Mouse (Mus musculus): ENCODE results near the gene 6430571L13Rik. TPM values are rescaled to one million over a fixed set of nuclear protein-coding genes. Genes with fewer than 3 reads are reported as not detected.

Gene 6430571L13Rik
- polyA plus RNA-seq, 1 experiment from 2014 or later = 0.82 TPM

GRCm38 (mm10) chr9:107396397-107396796 lies 56.0 kb downstream of the 6430571L13Rik start:
- WGBS = 36% methylated on average over 4 of the region's 4 CpGs
- Histone ChIP-seq H3K9me3 (ENCODE audit: low read length) (no peaks in the 10 kb centered on the region), H3K36me3 (ENCODE audit: insufficient read depth, low read length) (no peaks in the 10 kb centered on the region), H3K9ac (replicated peaks; ENCODE audit: low read length) (no peak overlapping the region), H3K4me1 (ENCODE audit: insufficient read depth, low read length) (peaks cover 8% of the 10 kb centered on the region), H3K27ac (ENCODE audit: low read length) (no peak overlapping the region), H3K27me3 (ENCODE audit: insufficient read depth, low read length) (peaks cover 49% of the 10 kb centered on the region), H3K4me3 (ENCODE audit: low read length) (no peak overlapping the region), H3K4me2 (replicated peaks; ENCODE audit: low read depth, low read length) (no peak overlapping the region)
- no peak for ATAC-seq (ENCODE audit: low FRiP score, low TSS enrichment)

- Histone ChIP-seq H3K36me3 (ENCODE audit: insufficient read depth, low read length) (no peaks in the 10 kb centered on the region), H3K9me3 (ENCODE audit: low read length) (no peaks in the 10 kb centered on the region), H3K27ac (ENCODE audit: low read length) (no peak overlapping the region), H3K4me1 (ENCODE audit: insufficient read depth, low read length) (peaks cover 8% of the 10 kb centered on the region), H3K4me2 (replicated peaks; ENCODE audit: low read depth, low read length) (peak overlapping the region; percentile 99), H3K27me3 (ENCODE audit: insufficient read depth, low read length) (peaks cover 73% of the 10 kb centered on the region), H3K4me3 (ENCODE audit: low read length) (no peak overlapping the region), H3K9ac (replicated peaks; ENCODE audit: low read length) (no peak overlapping the region)
- no peak for ATAC-seq (ENCODE audit: low FRiP score, low TSS enrichment)
- 19% methylated on average over 11 of the region's 11 CpGs for WGBS
Measured at GRCm38 (mm10) chr9:107398968-107399367, 58.6 kb downstream of the 6430571L13Rik start.

GRCm38 (mm10) chr9:107399491-107399971 lies 59.1 kb downstream of the 6430571L13Rik start, which contains the start of gene Cacna2d2:
Gene Cacna2d2 (plus strand): TSS chr9:107399612.
- WGBS = under 1% methylated on average over 14 of the region's 54 CpGs
- Histone ChIP-seq H3K4me2 (replicated peaks; ENCODE audit: low read depth, low read length) (peak within 1 kb of the TSS; percentile 99), H3K27ac (ENCODE audit: low read length) (no peak within 1 kb of the TSS), H3K36me3 (ENCODE audit: insufficient read depth, low read length) (no peaks in the 10 kb centered on the region), H3K4me3 (ENCODE audit: low read length) (peak within 1 kb of the TSS; percentile 61), H3K9ac (replicated peaks; ENCODE audit: low read length) (peak within 1 kb of the TSS; percentile 64), H3K4me1 (ENCODE audit: insufficient read depth, low read length) (peaks cover 8% of the 10 kb centered on the region), H3K27me3 (ENCODE audit: insufficient read depth, low read length) (peaks cover 73% of the 10 kb centered on the region), H3K9me3 (ENCODE audit: low read length) (no peaks in the 10 kb centered on the region)
- ATAC-seq (ENCODE audit: low FRiP score, low TSS enrichment) = peak; percentile 80

- peaks cover 73% of the 10 kb centered on the region for H3K27me3 ChIP-seq (ENCODE audit: insufficient read depth, low read length)
- no peaks in the 10 kb centered on the region for H3K36me3 ChIP-seq (ENCODE audit: insufficient read depth, low read length)
- no peaks in the 10 kb centered on the region for H3K9me3 ChIP-seq (ENCODE audit: low read length)
- no peak overlapping the region for H3K27ac ChIP-seq (ENCODE audit: low read length)
- peak; percentile 40; the same call in 1 of the 2 replicates for ATAC-seq (ENCODE audit: low FRiP score, low TSS enrichment)
- peak overlapping the region; percentile 64 for H3K9ac ChIP-seq (replicated peaks; ENCODE audit: low read length)
- H3K4me2 ChIP-seq (replicated peaks; ENCODE audit: low read depth, low read length) = peak overlapping the region; percentile 99
- peaks cover 8% of the 10 kb centered on the region for H3K4me1 ChIP-seq (ENCODE audit: insufficient read depth, low read length)
- H3K4me3 ChIP-seq (ENCODE audit: low read length) = peak overlapping the region; percentile 61
- under 1% methylated on average over 18 of the region's 45 CpGs for WGBS
Measured at GRCm38 (mm10) chr9:107400060-107400511, 59.7 kb downstream of the 6430571L13Rik start.

- Histone ChIP-seq H3K27ac (ENCODE audit: low read length) (no peak overlapping the region), H3K4me2 (replicated peaks; ENCODE audit: low read depth, low read length) (peak overlapping the region; percentile 99), H3K4me1 (ENCODE audit: insufficient read depth, low read length) (peaks cover 8% of the 10 kb centered on the region), H3K4me3 (ENCODE audit: low read length) (peak overlapping the region; percentile 61), H3K36me3 (ENCODE audit: insufficient read depth, low read length) (no peaks in the 10 kb centered on the region), H3K9ac (replicated peaks; ENCODE audit: low read length) (no peak overlapping the region), H3K9me3 (ENCODE audit: low read length) (no peaks in the 10 kb centered on the region), H3K27me3 (ENCODE audit: insufficient read depth, low read length) (peaks cover 73% of the 10 kb centered on the region)
- WGBS = 14% methylated on average over 13 of the region's 13 CpGs
- ATAC-seq (ENCODE audit: low FRiP score, low TSS enrichment) = no peak
Measured at GRCm38 (mm10) chr9:107400666-107401285, 60.4 kb downstream of the 6430571L13Rik start.

Other genes starting within 250 kb of the 6430571L13Rik start
- 0.17 and 0.69 TPM in 2 replicates for gene Dock3, start 108.7 kb upstream of the 6430571L13Rik start, polyA plus RNA-seq (2015; fragmentation: Nextera tagmentation; extraction: Ambion mirVana)
- gene Mapkapk3, start 50.7 kb upstream of the 6430571L13Rik start, polyA plus RNA-seq (2015; fragmentation: Nextera tagmentation; extraction: Ambion mirVana) = 9.4 and 11.3 TPM in 2 replicates
- 19.5 and 19.9 TPM in 2 replicates for gene Cish, start 44.6 kb upstream of the 6430571L13Rik start, polyA plus RNA-seq (2015; fragmentation: Nextera tagmentation; extraction: Ambion mirVana)
- 12.6 and 13.2 TPM in 2 replicates for gene Hemk1, start 2.3 kb upstream of the 6430571L13Rik start, polyA plus RNA-seq (2015; fragmentation: Nextera tagmentation; extraction: Ambion mirVana)
- gene Cacna2d2, start 59.0 kb downstream of the 6430571L13Rik start, polyA plus RNA-seq (2015; fragmentation: Nextera tagmentation; extraction: Ambion mirVana) = 0.74 and 0.95 TPM in 2 replicates
- 49.7 and 51.0 TPM in 2 replicates for gene Tmem115, start 193.3 kb downstream of the 6430571L13Rik start, polyA plus RNA-seq (2015; fragmentation: Nextera tagmentation; extraction: Ambion mirVana)
- 35.8 and 39.0 TPM in 2 replicates for gene Cyb561d2, start 201.6 kb downstream of the 6430571L13Rik start, polyA plus RNA-seq (2015; fragmentation: Nextera tagmentation; extraction: Ambion mirVana)
- 57.0 and 59.0 TPM in 2 replicates for gene Nprl2, start 201.6 kb downstream of the 6430571L13Rik start, polyA plus RNA-seq (2015; fragmentation: Nextera tagmentation; extraction: Ambion mirVana)
- 3.3 and 3.9 TPM in 2 replicates for gene Zmynd10, start 206.7 kb downstream of the 6430571L13Rik start, polyA plus RNA-seq (2015; fragmentation: Nextera tagmentation; extraction: Ambion mirVana)
- 66.8 and 68.9 TPM in 2 replicates for gene Rassf1, start 211.0 kb downstream of the 6430571L13Rik start, polyA plus RNA-seq (2015; fragmentation: Nextera tagmentation; extraction: Ambion mirVana)
- gene Tusc2, start 222.7 kb downstream of the 6430571L13Rik start, polyA plus RNA-seq (2015; fragmentation: Nextera tagmentation; extraction: Ambion mirVana) = 45.3 and 48.0 TPM in 2 replicates
- gene Hyal2, start 227.3 kb downstream of the 6430571L13Rik start, polyA plus RNA-seq (2015; fragmentation: Nextera tagmentation; extraction: Ambion mirVana) = 131 and 132 TPM in 2 replicates
- gene Hyal1, start 236.3 kb downstream of the 6430571L13Rik start, polyA plus RNA-seq (2015; fragmentation: Nextera tagmentation; extraction: Ambion mirVana) = 10.6 and 12.3 TPM in 2 replicates
- gene Naa80, start 238.3 kb downstream of the 6430571L13Rik start, polyA plus RNA-seq (2015; fragmentation: Nextera tagmentation; extraction: Ambion mirVana) = 21.8 and 24.1 TPM in 2 replicates
- gene Hyal3, start 240.2 kb downstream of the 6430571L13Rik start, polyA plus RNA-seq (2015; fragmentation: Nextera tagmentation; extraction: Ambion mirVana) = 1.3 and 1.6 TPM in 2 replicates
- 60.7 and 64.3 TPM in 2 replicates for gene Ifrd2, start 247.0 kb downstream of the 6430571L13Rik start, polyA plus RNA-seq (2015; fragmentation: Nextera tagmentation; extraction: Ambion mirVana)